Mouse (Mus musculus): ENCODE measurements around the gene Ccdc7a. TPM values are rescaled to one million over a fixed set of nuclear protein-coding genes. Genes with fewer than 3 reads are reported as not detected.

Ccdc7a gene
- total RNA-seq, 2 experiments from 2014 or later: not detected

- DNase-seq (ENCODE audit: low spot score in 2 of 2): no peak
Measured at GRCm38 (mm10) chr8:128686429-128686990, 378.8 kb downstream of the Ccdc7a start.

GRCm38 (mm10) chr8:128685507-128686428 lies 379.5 kb downstream of the Ccdc7a start, which contains the start of gene Itgb1:
Gene Itgb1 (plus strand): TSS chr8:128685654.
- DNase-seq (ENCODE audit: low spot score in 2 of 2): peak; percentile 96 to 97

GRCm38 (mm10) chr8:128684609-128685506 lies 380.5 kb downstream of the Ccdc7a start:
- no peak for DNase-seq (ENCODE audit: low spot score in 2 of 2)

Other genes starting within 250 kb of the Ccdc7a start
- not detected for gene Ccdc7b, start 1.6 kb upstream of the Ccdc7a start, total RNA-seq (2021)
- gene Gm10999, start 66.1 kb upstream of the Ccdc7a start, total RNA-seq (2021): not detected
- 10 to 100 TPM; 16.5 to 21.7 TPM for gene 2610044O15Rik8, start 168.9 kb upstream of the Ccdc7a start, total RNA-seq (2021)